Mouse (Mus musculus) lung, adult 2 months (tissue): Measurements from ENCODE around the gene Tob1.

Experiments
- CTCF ChIP-seq: fragments of 200-500 bp; IDR thresholded peaks from 2 replicates; pipeline ENCODE4 v1.5.1; 2011; ENCODE audit warnings: mild to moderate bottlenecking, low read length, control low read depth; ENCODE audit not compliant: insufficient read depth
- POLR2A ChIP-seq: fragments of 200-500 bp; IDR thresholded peaks from 2 replicates; pipeline ENCODE4 v1.6.1; 2011; ENCODE audit warnings: low read depth, mild to moderate bottlenecking, control low read depth, low read length, borderline replicate concordance; ENCODE audit errors: extremely low read depth

- no peak for TF ChIP-seq CTCF
- peak; percentile 37; the same call in 1 of the 2 replicates for TF ChIP-seq POLR2A
Observed at GRCm38 (mm10) chr11:94211651-94212488, 616 bp downstream of the Tob1 start.
